Mouse (Mus musculus): ENCODE results near the gene Aip.
A peak's percentile ranks its signal among the peaks of the same experiment; 100 is the strongest.
"Not testable (repeated sequence)": the region's sequence is repeated elsewhere in the genome, so short reads cannot be mapped to it uniquely, and the experiment has no call there.

Gene Aip

DNA sequence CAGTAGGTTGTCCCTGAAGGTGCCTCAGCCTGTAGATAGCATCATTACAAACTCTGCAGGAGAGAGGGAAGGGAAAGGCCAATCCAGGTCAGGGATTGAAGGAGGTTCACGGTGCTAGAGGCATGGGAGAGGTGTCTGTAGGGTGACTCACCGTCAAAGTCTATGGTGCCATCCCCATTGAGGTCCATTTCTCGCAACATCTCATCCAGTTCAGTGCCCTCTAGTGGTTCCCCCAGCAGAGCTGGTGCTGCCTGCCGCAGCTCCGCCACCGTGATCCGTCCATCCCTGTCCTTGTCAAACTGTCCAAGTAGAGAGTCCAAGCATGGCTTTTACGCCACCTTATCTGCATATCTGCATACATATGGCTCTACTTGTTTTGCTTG is 10.3 kb upstream of the Aip start:
- DNase-seq (ENCODE audit: low spot score), result not testable (repeated sequence)

DNA sequence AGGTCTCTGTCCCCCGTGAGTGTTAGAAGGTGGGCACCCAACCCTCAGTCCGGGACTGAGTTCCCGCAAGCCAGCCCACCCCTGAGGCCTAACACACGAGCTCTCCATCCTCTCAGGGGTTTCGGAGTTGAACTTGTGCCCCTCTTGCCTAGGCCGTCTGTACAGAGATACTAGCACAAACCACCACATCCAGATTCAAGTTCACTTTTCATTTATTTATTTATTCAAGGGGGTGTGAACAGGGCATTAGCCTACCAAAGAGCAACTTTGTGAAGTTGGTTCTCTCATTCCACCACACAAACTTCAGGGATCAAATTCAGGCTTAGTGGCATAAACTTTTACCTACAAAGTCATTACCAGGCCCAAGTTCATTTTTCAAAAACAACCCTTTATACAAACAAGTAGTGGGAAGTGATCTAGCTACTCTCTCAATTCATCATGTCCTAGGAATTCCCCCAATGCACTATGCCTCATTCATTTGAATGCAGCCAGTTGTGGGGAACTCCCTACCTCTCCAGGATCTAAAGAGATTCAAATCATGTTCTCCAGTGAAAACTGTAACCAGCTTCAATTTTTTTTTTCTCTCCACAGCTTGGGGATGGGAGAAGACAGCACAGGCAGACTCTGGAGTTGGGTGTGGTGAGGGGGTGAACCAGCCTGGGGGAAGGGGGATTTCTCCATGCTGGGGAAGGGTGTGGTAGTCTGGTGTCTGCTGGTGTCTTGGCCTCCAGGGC is 9.7 kb upstream of the Aip start:
- not testable (repeated sequence) for DNase-seq (ENCODE audit: low spot score)

DNA sequence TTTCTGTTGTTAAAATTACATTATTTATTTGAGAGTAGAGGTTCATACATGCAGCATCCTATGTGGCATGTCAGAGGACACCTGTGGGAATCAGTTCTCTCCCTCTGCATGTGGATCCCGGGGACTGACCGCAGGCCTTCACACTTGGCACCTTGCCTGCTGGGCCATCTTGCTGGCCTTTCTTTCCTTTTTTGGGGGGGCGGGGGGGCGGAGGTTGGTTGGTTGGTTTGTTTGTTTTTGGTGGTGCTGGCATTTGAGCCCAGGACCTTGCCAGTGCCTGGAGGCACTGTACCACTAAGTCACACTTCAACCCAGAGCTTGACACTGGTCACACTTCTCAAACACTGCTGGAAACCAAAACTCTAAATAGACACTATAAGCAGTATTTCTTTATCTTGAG is 8.7 kb upstream of the Aip start:
- DNase-seq (ENCODE audit: low spot score), result no peak

DNA sequence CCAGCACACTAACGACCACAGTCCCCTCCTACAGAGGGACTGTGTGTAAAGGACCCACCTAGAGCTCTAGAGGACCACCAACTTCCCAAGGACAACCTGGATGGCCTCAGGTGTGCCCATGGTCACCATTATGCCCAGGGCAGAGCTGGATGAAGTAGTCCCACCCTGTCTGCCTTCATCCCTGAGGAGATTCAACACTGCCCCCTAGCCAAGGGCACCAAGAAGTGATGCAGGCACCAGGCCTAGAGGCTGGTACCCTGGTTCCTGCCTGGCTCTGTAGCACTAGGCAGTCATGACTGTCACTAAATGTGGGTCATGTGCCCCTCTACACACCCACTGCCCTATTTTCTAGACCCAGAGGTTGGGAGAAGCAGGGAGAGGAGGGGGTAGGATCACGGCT is 6.1 kb upstream of the Aip start:
- no peak for DNase-seq (ENCODE audit: low spot score)

DNA sequence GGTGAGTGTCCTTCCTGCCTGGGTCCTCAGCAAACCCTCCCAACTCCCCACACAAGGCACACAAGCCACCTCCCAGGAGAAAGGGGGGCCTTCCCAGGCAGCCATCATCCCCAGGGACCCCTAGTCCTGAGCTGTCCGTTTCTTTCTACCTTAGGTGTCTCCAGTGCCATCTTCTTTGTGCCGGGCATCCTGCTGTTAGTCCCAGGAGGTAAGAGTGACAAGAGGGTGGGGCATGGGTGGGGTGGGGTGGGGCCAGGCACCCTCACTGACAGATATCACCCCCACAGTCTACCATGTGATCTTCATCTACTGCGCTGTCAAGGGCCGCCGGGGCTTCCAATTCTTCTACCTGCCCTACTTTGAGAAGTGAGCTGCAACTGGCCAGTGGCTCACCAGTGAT is 5.4 kb upstream of the Aip start:
- DNase-seq (ENCODE audit: low spot score), result no peak

DNA sequence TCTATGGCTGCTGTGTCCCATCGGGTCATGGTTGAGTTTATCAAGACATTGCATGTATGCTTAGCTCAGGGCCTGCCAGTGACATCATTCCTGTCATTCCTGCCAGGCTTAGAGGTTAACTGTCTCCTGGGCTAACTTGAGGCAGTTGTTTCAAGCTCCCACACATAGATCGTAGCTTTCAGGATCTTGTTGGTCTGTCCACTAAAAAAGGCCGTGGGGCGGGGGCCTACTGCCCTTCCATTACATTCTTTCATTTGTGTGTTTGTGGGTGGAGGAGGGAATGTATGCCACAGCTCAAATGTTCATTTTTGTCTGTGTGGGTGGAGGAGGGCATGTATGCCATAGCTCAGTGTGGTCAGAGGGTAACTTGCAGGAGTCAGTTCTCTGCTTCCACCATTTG is 4.4 kb upstream of the Aip start:
- no peak for DNase-seq (ENCODE audit: low spot score)

DNA sequence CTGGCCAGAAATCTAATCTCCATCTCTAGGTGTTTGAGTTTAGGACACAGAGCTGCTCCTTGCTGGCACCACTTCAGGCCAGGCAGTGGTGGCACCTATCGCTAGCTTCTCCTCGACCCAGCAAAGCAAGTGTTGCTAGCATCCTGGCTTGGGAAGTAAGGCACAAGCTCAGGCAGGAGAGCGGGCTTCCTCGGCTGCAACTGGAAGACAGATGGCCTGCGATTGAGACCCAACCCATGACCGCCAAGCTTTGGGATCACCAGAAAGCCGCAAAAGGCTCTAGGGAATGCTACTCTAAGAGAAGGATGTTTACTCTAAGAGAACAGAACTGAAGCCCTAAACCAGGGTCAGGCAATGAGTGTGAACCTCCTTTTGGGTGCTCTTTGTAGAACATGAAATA is 3.8 kb upstream of the Aip start:
- no peak for DNase-seq (ENCODE audit: low spot score)

DNA sequence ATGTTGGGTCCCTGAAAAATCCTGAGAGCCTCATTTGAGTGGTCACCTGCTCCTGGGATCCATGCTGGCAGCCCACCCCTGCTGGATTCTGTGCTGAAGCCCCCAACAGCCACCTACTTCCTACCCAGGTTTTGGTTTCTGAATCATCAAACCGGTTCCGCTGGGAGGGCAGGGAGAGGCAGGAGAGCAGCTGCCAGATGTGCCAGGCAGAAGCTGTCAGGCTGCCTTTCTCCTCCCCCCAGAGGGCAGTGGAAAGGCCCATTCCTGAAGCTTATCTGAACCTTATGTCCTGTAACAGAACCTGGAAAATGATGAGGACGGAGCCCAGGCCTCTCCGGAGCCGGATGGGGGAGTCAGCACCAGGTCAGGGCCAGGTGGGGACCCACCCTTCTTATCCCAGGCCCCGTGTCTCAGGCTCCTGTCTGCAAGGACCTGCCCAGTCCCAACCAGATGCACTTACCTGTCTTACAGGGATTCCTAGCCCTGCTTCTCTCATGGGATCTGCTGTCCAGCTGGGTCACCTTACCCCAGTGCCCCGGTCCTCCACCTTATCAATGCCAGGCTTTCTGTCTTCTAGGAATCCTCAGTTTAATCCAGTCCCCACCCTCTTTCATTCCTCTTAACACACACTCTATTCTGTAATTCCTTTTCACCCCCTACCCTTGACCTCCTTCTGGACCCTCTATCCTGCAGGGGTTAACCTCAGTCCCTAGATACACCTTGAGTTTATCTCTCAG is 1.3 kb upstream of the Aip start:
- no peak for DNase-seq (ENCODE audit: low spot score)

DNA sequence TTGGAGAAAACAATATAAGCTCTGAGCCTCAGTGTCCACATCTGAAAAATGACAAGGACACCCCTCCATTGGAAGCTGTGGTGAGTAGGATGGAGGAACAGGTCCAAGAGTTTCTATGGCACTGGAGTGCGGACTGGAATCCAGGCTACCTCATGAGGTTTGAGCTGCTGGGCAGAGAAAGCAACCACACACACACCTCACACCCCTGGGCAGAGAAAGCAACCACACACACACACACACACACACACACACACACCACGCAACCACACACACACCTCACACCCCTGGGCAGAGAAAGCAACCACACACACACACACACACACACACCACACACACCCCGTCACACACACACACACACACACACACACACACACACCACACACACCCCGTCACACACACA is 390 bp downstream of the Aip start:
- DNase-seq (ENCODE audit: low spot score), result not testable (repeated sequence)

DNA sequence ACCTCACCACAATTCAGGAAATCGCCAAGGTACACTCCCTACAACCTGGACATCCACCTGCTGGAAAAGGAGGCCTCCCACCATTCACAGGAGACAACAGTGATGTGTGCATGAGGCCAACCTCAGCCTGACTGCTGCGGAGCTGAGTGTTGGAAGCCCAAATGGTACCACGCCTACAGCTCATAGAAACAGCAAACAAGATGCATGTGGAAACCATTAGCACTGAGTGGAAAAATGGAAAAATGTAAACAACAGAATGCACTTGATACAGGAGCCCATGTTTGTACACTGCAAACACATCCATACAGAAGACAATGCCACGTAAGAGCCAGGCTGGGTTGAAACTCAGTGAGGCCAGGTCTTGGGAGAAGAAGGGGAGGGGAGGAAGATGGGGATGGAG is 1.2 kb downstream of the Aip start:
- no peak for DNase-seq (ENCODE audit: low spot score)

DNA sequence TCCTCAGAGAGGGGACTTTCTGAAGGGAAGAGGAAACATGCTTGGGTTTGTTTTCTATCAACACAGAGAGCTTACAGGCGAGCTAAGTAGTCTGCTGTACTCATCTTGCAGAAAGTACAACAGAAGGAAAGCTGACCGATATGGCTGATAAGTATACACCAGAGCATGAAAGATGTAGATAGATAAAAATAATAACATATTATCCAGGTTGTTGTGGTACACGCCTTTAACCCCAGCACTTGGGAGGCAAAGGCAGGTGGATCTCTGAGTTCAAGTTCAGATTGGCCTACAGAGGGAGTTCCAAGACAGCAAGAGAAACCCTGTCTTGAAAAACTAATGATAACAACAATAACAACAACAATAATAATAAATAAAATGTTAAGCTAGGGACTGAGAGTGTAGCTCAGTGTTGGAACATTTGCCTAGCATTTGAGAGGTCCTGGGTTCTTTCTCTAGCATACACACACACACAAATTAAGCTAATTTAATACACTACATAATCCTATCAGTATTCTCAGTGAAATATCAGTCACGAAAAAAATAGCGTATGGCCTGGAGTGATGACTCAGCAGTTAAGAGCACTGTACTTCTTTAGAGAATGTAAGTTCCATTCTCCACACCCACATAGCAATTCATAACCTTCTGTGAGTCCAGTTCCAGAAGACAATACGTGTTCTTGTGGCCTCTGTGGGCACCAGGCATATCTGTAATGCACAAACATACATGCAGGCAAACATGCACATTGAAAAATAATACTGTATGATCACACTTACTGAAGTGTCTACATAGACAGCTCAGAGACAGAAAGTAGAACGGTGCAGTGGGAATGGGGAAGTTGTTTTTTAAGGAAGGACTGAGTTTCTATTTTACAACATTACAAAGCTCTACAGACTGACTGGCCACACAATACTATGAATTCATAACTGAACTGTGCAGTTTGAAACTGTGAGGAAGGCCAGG is 3.0 kb downstream of the Aip start:
- DNase-seq (ENCODE audit: low spot score), result no peak

DNA sequence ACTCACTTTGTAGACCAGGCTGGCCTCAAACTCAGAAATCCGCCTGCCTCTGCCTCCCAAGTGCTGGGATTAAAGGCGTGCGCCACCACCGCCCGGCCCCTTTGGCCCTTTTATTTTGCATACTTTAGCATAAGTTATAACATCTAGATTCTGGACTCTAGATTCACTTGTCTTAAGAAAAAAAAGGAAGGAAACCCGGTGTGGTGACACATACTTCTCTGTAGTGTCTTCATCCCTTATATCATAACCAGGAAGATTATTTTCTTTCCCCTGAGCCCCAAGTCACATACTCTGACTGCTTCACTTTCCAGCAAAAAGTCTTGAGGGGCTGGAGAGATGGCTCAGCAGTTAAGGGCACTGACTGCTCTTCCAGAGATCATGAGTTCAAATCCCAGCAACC is 3.8 kb downstream of the Aip start:
- DNase-seq (ENCODE audit: low spot score), result not testable (repeated sequence)

DNA sequence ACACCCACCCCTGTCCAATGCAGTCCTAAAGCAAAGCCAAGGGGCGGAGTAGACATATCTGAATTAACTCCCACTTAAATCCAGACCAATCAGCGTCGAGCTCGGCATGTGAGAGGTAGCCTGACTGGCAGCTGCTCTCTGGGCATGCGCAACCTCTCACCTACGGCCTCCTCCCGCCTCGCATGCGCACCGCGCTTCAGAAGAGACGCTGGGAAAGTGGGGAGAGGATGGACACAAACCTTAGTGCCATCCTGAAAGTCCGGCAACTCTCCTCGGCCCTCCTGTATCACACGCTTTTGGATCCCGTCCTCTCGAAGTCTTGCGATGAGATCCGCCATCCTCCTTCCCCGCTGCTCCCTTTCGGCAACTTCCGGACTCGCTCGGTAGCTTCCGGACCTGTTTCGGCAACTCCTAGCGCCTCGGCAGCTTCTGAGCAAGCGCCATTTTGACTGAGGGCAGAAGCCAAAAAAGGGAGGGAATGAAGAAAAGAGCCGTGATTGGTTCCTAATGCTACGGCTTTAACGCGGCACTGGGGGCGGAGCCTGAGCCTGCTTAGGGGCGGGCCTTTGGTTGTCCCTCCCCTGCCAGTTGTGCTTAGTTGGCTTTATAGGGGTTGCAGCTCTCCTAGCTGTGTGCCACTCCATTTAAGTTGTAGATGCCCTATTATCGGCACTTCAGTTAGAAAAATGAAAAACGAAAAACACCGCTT is 4.4 kb downstream of the Aip start:
- peak; percentile 97 for DNase-seq (ENCODE audit: low spot score)

DNA sequence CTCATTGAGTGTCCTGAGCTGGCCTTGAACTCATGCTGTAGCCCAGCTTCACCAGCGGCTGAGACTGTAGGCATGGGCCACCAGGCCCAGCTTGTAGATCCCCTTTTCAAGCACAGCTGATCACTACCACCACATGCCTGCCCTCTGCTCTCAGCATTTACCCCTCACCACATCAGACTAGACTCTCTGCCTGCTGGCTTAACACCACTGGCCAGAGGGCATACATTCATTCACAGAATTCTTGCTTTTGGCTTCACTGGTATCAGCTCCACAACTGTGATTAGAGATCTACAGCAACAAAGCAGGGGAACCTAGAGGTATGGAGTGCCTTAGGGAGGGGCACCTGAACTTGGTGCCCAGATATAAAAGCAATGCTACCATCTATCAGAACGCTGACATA is 5.2 kb downstream of the Aip start:
- DNase-seq (ENCODE audit: low spot score), result no peak

DNA sequence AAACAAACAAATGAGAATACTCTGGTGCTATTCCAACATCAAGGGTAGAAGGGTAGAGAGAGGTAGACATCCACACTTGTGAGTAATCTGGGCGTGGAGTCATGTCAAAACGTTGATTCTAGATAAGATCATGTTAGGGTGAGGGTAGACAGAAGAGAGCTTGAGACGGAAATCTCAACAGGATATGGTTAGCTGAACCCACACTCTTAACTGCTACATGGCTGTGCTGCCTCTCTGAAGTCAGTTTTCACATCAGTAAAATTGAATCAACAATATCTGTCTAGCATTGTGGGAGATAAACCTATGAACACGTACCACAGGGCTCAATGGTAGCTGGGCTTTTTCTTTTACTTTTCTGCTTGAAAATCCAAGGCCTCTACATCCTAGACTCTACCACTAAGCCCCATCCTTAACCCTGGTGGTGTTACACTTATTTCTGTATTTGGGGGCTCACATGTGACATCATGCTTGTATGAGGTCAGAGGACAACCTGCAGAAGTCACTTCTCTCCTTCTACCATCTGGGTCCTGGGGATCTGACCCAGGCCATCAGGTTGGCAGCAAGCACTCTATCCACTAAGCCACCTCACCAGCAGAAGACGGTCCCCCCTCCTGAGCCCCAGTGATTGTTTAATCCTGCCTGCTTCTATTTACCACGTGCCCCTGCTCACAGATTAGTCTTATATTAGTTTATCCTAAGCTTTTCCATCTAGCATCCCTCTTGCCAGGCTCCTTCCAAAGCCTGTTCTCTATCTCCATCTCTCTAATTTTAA is 5.8 kb downstream of the Aip start:
- DNase-seq (ENCODE audit: low spot score), result no peak

DNA sequence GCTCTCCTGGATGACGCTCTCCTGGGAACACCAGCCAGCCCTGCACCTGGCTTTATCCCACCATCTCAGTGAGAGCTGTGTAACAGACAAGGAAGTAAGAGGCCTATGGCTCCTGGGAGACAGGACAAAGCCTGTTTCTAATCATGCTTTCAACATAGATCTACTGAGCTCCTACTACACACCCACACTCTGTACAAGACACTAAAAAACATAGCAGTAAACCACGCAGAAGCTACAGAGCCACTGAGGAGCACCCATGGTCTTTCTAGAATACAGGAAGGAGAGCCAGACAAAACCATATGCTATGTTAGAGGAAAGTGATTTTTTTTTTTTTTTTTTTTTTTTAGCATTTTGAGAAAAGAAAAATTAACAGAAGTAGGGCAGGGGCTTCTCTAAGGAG is 7.3 kb downstream of the Aip start:
- DNase-seq (ENCODE audit: low spot score), result no peak

DNA sequence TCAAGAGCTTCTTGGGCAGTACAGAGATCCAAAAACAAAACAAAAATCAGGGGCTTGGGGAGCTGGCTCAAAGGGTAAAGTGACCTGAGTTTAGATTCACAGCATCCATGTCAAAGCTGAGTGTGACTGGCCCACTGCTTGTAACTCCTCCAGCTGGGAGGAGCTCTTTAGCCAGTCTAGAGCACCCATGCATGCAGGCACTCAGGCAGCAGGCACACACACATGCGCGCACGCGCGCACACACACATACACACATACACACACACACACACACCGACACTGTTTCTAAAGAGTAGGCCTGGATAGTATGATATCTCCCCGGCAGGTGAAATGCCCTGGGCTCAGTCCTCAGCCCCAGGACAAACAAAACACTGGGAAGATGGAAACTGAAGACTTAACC is 8.7 kb downstream of the Aip start:
- no peak for DNase-seq (ENCODE audit: low spot score)

DNA sequence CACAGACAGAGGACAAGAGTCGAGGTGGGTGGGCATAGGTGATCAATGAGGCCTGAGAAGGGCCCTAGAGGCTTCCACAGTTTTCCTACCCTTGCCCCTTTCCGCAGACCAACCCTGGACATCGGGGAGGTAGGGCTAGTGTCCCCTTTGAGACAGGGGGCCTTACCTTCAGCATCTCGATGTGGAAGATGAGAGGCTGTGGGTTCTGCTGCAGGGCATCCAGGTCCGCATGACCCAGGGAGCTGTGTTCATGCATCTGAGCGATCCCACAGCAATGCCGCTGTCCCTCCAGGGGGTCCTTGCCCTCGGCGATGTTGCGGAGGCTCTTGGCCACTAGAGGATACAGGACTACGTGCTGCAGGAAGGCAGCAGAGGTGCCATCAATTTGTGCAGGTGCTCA is 9.8 kb downstream of the Aip start:
- no peak for DNase-seq (ENCODE audit: low spot score)

DNA sequence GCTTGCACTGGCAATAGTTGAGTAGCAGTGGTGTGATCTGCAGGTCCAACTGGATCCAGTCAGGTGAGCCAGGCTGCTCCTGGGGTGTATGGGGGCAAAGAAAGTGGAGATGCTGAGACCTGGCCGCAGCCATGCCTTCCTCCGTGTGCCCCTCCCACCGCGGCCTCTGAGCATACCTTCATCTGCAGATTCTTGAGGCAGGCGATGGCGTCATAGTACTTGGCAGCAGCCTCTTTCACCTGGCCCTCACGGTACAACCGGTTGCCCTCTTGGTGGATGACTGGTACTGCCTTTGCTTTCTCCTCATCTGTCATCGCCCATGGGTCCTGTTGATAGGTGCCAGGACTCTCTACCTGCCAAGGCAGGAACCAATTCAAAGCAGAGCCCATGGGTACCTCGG is 10.5 kb downstream of the Aip start:
- no peak for DNase-seq (ENCODE audit: low spot score)

DNA sequence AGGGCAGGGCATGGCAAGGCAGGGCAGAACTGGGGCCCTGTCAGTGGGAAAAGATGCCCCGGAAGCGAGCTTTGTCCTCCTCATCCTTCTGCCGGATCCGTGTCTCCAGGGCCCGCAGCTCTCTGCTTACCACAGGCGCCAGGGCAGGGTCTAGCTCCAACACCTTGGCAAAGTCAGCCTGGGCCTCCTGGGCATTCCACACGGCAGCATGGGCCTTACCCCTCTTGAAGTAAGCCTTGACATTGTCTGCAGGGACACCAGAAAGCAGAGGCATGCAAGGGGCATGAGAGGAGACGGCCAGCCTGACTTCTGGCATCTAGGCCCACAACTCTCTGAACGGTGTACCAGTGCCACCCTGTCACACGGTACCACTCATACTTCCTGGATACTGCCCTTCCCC is 11.1 kb downstream of the Aip start:
- no peak for DNase-seq (ENCODE audit: low spot score)

DNA sequence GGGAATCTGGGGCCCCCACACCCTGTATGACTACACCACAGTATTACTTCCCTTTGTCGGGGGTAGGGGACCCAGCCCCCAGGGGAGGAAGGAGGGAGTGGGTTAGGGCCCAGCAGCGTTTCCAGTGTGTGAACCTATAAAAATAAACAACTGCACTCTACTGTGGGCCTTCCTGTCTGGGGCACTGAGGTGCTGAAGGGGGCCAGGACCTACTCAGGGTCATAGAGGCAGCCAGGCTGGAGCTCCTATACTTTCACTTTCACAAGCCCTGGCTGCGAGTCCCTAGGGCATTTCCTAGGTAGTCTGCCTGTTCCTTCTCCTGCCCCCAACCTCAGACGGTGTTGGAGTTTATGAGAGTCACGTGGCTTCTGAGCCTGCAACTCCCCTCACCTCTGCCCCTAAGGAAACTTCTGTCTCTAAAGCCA is 11.8 kb downstream of the Aip start:
- DNase-seq (ENCODE audit: low spot score), result no peak
